ENCODE assay signal across 18 mouse cellular contexts in genomic region chr11:43141296-43141695, GRCm38 (mm10). TPM values are rescaled to one million over a fixed set of nuclear protein-coding genes. Genes with fewer than 3 reads are reported as not detected.
DNase-seq lines count a peak whose midpoint lies in the region.
"Had no signal": no experiment of that assay in that cellular context is flagged by ENCODE, and none has a peak within 500 bp of the region (broad histone marks: within the 10 kb centered on the region; RNA-seq: fewer than 3 reads in every experiment).

No protein-coding gene starts in this region.

- peak; percentile 12 to 56 for DNase-seq in frontal cortex, postnatal 36 days (ENCODE audit: low spot score in 2 of 2)
- DNase-seq in frontal cortex, postnatal 25 days (ENCODE audit: low spot score in 2 of 2) = no peak
- DNase-seq in left cerebral cortex, adult 18-20 months (ENCODE audit: low spot score in 2 of 2) = peak; percentile 11 to 25
- no peak for DNase-seq in left cerebral cortex, postnatal 10 days (ENCODE audit: extremely low spot score in 1 of 2, low spot score in 2 of 2)
- DNase-seq in brain, adult 2 months (ENCODE audit: low read depth, low spot score) = peak; percentile 81
- peak; percentile 7 to 24 for DNase-seq in right cerebral cortex, postnatal 36 days (ENCODE audit: low spot score in 2 of 2)
- no peak for DNase-seq in heart, postnatal 36 days
- DNase-seq: adrenal gland, postnatal 14 days; cerebellum, adult 11-12 months; cerebellum, adult 9-11 months; heart, postnatal 10 days; kidney, adult 11 months; kidney, postnatal 25 days; liver, postnatal 0 days; lung, postnatal 36 days had no signal

- intact Hi-C loops in left cerebral cortex, postnatal 10 days (cut with DNase I) = no loop called here
- intact Hi-C loops in heart, postnatal 36 days (cut with DNase I) = no loop called here

RNA-seq across cellular contexts. Expression of gene Atp10b, which starts 8.4 kb away (rescaled TPM):
- under 1 TPM; 0.51 to 0.59 TPM for total RNA-seq in left cerebral cortex, adult 18-20 months (2021)
- 1 to 10 TPM; 1.1 to 1.6 TPM for total RNA-seq in left cerebral cortex, postnatal 10 days (2021)
- total RNA-seq in heart, postnatal 36 days (2021) = not detected
- total RNA-seq: common myeloid progenitor, adult 5-6 weeks; gastrocnemius, adult 8-10 months; heart, postnatal 10 days; MEL had no signal

Comparison
In these comparisons a context has a peak if more than half of its experiments do, and no peak if none do; other contexts are left out.
1. DNase-seq: peak in frontal cortex, postnatal 36 days (2 of 2), left cerebral cortex, adult 18-20 months (2 of 2), brain, adult 2 months (single experiment) and right cerebral cortex, postnatal 36 days (2 of 2); none in frontal cortex, postnatal 25 days (0 of 2), left cerebral cortex, postnatal 10 days (0 of 2) and heart, postnatal 36 days (0 of 2).